Mouse (Mus musculus) embryonic fibroblast, embryonic 13.5 days (primary cell): ENCODE results near the gene Selenos.

Source experiments
- CTCF ChIP-seq: IDR thresholded peaks from 2 replicates; pipeline ENCODE4 v1.5.1; 2011; ENCODE audit warnings: mild to moderate bottlenecking, control low read depth, low read length, moderate library complexity, borderline replicate concordance; ENCODE audit not compliant: insufficient read depth
- POLR2A ChIP-seq: IDR thresholded peaks from 2 replicates; pipeline ENCODE4 v1.6.1; 2011; ENCODE audit warnings: low read depth, mild to moderate bottlenecking, control low read depth, low read length, moderate library complexity

GRCm38 (mm10) chr7:66120139-66120538 lies 40.7 kb downstream of the Selenos start:
- no peak for TF ChIP-seq CTCF
- TF ChIP-seq POLR2A, result no peak
